Mouse (Mus musculus) liver, embryonic 14.5 days (tissue): Measurements from ENCODE around the gene Tap1.

Source experiments
- CTCF ChIP-seq: IDR thresholded peaks from 2 replicates; pipeline ENCODE4 v1.5.1; 2016; ENCODE audit warnings: antibody characterized with exemption, low read depth, control low read depth
- EP300 ChIP-seq: IDR thresholded peaks from 2 replicates; pipeline ENCODE4 v1.6.1; 2016; ENCODE audit warnings: antibody characterized with exemption, low read depth

DNA sequence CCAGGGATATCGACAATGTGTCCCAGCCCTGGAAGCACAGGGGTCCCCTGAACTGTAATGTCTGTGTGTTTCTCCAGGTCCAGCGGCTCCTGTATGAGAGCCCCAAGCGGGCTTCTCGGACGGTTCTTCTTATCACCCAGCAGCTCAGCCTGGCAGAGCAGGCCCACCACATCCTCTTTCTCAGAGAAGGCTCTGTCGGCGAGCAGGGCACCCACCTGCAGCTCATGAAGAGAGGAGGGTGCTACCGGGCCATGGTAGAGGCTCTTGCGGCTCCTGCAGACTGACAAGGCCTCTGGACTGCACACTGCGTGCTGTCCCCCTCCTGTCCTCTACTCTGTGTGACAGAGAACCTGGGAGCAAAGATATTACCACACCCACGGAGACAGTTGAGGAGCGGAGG lies 9.1 kb downstream of the Tap1 start:
- TF ChIP-seq CTCF (no peak), EP300 (no peak)
